Mouse (Mus musculus): ENCODE measurements around the gene Olfr667.
"Not testable (repeated sequence)": the region's sequence is repeated elsewhere in the genome, so short reads cannot be mapped to it uniquely, and the experiment has no call there.

Gene Olfr667

DNA sequence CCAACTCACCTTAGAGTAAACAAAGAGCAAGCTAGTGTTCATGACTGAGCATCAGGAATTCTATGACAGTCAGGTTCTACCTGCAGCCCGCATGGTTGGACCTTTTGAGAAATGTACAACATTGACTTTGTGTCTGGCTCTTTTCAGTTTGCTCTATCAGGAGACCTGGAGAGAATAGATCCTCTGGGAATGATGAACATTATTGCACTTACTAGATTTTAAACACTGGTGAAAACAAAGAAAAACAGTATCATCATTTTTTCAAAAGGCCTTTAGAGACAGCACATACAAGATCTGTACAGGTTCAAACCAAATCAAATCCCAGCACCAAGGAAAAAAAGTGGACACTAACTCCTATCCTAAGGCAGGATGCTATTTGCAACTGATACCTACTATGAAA lies at the start of gene Olfr667:
Olfr667 (minus strand) TSS at position 101 of the 400 bp plus-strand sequence.
- no peak for DNase-seq (ENCODE audit: low read depth, low spot score)

DNA sequence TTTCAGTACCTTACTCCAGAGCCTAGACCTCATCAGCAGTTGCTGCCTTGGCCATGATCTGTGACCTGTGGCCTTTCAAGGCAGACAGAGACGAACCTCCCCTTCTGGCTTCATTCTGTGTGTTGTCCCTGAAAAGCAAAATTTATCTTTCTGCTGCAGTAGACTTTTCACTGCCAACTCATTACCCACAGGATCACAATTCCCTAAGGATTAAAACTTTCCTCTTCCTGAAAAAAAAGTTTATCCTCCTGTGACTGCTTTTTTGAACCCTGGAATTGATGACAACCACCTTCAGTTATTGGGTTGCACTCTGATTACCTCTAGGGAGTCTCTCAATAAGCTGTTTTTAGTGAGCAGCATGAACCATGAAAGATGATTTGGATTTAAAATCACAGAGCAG lies 41.2 kb upstream of the Olfr667 start, which contains the start of gene Olfr670:
Olfr670 (minus strand) TSS at position 101 of the 400 bp plus-strand sequence.
- no peak for DNase-seq (ENCODE audit: low read depth, low spot score)

DNA sequence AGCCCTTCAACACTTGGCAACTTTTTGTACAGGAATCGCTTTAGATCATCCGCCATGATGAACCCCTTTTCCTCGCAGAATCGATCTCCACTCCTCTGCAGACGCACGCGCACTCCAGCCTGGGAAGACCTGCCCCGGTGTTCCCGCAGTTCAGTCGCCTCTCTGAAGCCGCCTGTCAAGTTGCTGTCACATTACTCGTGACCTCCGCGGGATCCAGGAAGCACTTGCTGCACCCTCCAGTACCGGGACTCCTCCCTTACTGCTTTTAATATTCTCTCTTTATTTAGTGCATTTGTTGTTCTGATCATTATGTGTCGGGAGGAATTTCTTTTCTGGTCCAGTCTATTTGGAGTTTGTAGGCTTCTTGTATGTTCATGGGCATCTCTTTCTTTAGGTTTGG lies 29.0 kb upstream of the Olfr667 start:
- DNase-seq (ENCODE audit: low read depth, low spot score) = not testable (repeated sequence)

DNA sequence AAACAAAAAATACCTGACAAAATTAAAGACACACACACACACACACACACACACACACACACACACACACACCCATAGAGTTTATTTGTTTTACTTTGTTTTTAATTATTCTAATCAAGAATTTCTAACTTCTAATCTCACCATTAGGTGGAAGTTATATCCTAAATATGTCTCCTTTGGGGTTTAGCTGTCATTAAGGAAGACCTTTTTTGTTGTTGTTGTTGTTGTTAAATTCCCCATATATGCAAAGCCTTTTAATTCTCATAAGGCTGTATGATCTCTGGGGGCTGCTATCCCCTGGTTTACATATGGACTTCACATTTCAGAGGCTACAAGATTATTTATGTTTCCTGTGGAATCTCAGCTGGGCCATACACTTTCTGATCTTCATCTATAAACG lies 12.7 kb upstream of the Olfr667 start, which contains the start of gene Olfr669:
Olfr669 (plus strand) TSS at position 301 of the 400 bp plus-strand sequence.
- no peak for DNase-seq (ENCODE audit: low read depth, low spot score)

DNA sequence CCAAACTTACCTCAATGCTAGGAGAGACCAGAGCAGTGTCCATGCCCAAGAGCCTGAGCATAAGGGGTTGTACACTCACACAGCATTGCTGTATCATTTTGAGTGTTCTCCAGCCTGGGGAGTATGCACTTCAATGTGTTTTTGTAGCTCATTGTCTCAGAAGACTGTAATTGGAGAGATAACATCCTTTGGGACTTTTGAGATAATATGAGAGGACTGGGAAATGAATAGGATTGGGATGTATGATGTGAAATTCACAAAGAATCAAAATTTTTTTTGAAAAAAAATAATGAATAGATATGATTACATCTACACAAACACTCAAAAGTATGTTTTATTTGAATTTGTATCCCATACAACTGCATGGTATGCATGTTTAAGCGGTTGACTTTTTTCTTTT lies 6.7 kb upstream of the Olfr667 start, which contains the start of gene Olfr668:
Olfr668 (minus strand) TSS at position 101 of the 400 bp plus-strand sequence.
- no peak for DNase-seq (ENCODE audit: low read depth, low spot score)

DNA sequence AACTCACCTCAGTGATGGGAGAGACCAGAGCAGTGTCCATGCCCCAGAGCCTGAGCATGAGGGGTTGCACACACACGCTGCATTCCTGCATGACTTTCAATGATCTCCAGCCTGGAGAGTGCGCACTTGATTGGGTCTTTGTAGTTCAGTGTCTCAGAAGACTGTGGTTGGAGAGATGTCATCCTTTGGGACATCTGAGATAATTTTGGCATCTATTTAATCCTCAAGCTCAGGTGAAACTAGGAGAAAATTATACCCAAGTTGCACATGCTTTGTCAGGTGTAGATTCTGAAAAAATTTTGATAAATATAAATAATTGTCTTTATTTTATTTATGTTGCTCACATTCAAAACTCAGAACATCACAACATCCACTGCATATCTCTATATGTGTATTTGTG lies 25.4 kb downstream of the Olfr667 start, which contains the start of gene Olfr666:
Olfr666 (minus strand) TSS at position 101 of the 400 bp plus-strand sequence.
- no peak for DNase-seq (ENCODE audit: low read depth, low spot score)

DNA sequence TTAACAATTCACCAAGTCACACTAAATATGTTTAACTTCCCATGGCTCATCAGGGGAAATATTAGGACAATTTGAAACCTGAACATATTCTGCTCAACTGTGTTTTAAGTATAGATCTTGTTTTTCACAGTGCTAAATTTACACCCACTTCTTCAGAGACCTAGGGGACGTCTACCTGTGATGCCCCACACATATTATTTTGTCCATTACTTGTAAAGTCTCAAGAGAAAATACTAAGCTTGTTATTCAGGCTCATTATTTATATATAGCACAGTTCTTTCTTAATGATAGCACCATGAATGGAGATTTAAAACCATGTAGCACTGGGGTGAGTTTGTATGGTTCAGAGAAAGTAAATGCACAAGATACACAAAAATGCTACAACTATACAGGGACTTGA lies 43.6 kb downstream of the Olfr667 start, which contains the start of gene Olfr665:
Olfr665 (plus strand) TSS at position 301 of the 400 bp plus-strand sequence.
- no peak for DNase-seq (ENCODE audit: low read depth, low spot score)
